Mouse (Mus musculus): ENCODE results near the gene Anln. TPM values are rescaled to one million over a fixed set of nuclear protein-coding genes. Genes with fewer than 3 reads are reported as not detected.

Anln gene
- polyA plus RNA-seq, 1 experiment from 2014 or later, result 54.4 TPM

- H3K36me3 ChIP-seq (ENCODE audit: control insufficient read depth, insufficient read depth, low read length), result no peaks in the 10 kb centered on the region
- 70% methylated on average over 10 of the region's 10 CpGs for WGBS
- H3K9ac ChIP-seq (ENCODE audit: low read length), result no peak overlapping the region
- ATAC-seq (ENCODE audit: insufficient number of reproducible peaks, low FRiP score, low TSS enrichment, low read depth) (no peak), DNase-seq (ENCODE audit: low spot score) (no peak)
- H3K4me2 ChIP-seq (ENCODE audit: low read depth, severe bottlenecking), result no peak overlapping the region
- H3K4me1 ChIP-seq (ENCODE audit: control insufficient read depth, insufficient read depth, low read length), result no peaks in the 10 kb centered on the region
- no peaks in the 10 kb centered on the region for H3K27me3 ChIP-seq (ENCODE audit: control insufficient read depth, insufficient read depth, low read length)
- H3K9me3 ChIP-seq (ENCODE audit: control insufficient read depth, low read length), result no peaks in the 10 kb centered on the region
- no peak overlapping the region for H3K27ac ChIP-seq (replicated peaks; ENCODE audit: low read depth, low read length)
- H3K4me3 ChIP-seq (ENCODE audit: low read depth, low read length), result no peak overlapping the region
Observed at GRCm38 (mm10) chr9:22424196-22424595, 35.2 kb upstream of the Anln start.

GRCm38 (mm10) chr9:22423507-22423906 is 34.5 kb upstream of the Anln start:
- DNase-seq (ENCODE audit: low spot score) (no peak), ATAC-seq (ENCODE audit: insufficient number of reproducible peaks, low FRiP score, low TSS enrichment, low read depth) (no peak)
- Histone ChIP-seq H3K36me3 (ENCODE audit: control insufficient read depth, insufficient read depth, low read length) (no peaks in the 10 kb centered on the region), H3K4me3 (ENCODE audit: low read depth, low read length) (no peak overlapping the region), H3K4me2 (ENCODE audit: low read depth, severe bottlenecking) (no peak overlapping the region), H3K27me3 (ENCODE audit: control insufficient read depth, insufficient read depth, low read length) (no peaks in the 10 kb centered on the region), H3K9ac (ENCODE audit: low read length) (no peak overlapping the region), H3K27ac (replicated peaks; ENCODE audit: low read depth, low read length) (no peak overlapping the region), H3K4me1 (ENCODE audit: control insufficient read depth, insufficient read depth, low read length) (no peaks in the 10 kb centered on the region), H3K9me3 (ENCODE audit: control insufficient read depth, low read length) (no peaks in the 10 kb centered on the region)
- WGBS, result 81% methylated on average over 1 of the region's 1 CpGs

- 55% methylated on average over 1 of the region's 1 CpGs for WGBS
- H3K36me3 ChIP-seq (ENCODE audit: control insufficient read depth, insufficient read depth, low read length), result no peaks in the 10 kb centered on the region
- H3K4me3 ChIP-seq (ENCODE audit: low read depth, low read length), result no peak overlapping the region
- no peak overlapping the region for H3K9ac ChIP-seq (ENCODE audit: low read length)
- no peaks in the 10 kb centered on the region for H3K9me3 ChIP-seq (ENCODE audit: control insufficient read depth, low read length)
- ATAC-seq (ENCODE audit: insufficient number of reproducible peaks, low FRiP score, low TSS enrichment, low read depth) (no peak), DNase-seq (ENCODE audit: low spot score) (no peak)
- no peaks in the 10 kb centered on the region for H3K27me3 ChIP-seq (ENCODE audit: control insufficient read depth, insufficient read depth, low read length)
- H3K4me2 ChIP-seq (ENCODE audit: low read depth, severe bottlenecking), result no peak overlapping the region
- no peak overlapping the region for H3K27ac ChIP-seq (replicated peaks; ENCODE audit: low read depth, low read length)
- H3K4me1 ChIP-seq (ENCODE audit: control insufficient read depth, insufficient read depth, low read length), result no peaks in the 10 kb centered on the region
Observed at GRCm38 (mm10) chr9:22422559-22422958, 33.6 kb upstream of the Anln start.

GRCm38 (mm10) chr9:22420491-22420890 is 31.5 kb upstream of the Anln start:
- no peak overlapping the region for H3K4me2 ChIP-seq (ENCODE audit: low read depth, severe bottlenecking)
- no peak overlapping the region for H3K9ac ChIP-seq (ENCODE audit: low read length)
- H3K4me1 ChIP-seq (ENCODE audit: control insufficient read depth, insufficient read depth, low read length), result no peaks in the 10 kb centered on the region
- ATAC-seq (ENCODE audit: insufficient number of reproducible peaks, low FRiP score, low TSS enrichment, low read depth) (no peak), DNase-seq (ENCODE audit: low spot score) (no peak)
- H3K27ac ChIP-seq (replicated peaks; ENCODE audit: low read depth, low read length), result no peak overlapping the region
- WGBS, result 49% methylated on average over 7 of the region's 7 CpGs
- H3K27me3 ChIP-seq (ENCODE audit: control insufficient read depth, insufficient read depth, low read length), result no peaks in the 10 kb centered on the region
- H3K9me3 ChIP-seq (ENCODE audit: control insufficient read depth, low read length), result no peaks in the 10 kb centered on the region
- H3K4me3 ChIP-seq (ENCODE audit: low read depth, low read length), result no peak overlapping the region
- no peaks in the 10 kb centered on the region for H3K36me3 ChIP-seq (ENCODE audit: control insufficient read depth, insufficient read depth, low read length)

- ATAC-seq (ENCODE audit: insufficient number of reproducible peaks, low FRiP score, low TSS enrichment, low read depth), result no peak
- Histone ChIP-seq H3K27ac (replicated peaks; ENCODE audit: low read depth, low read length) (no peak overlapping the region), H3K36me3 (ENCODE audit: control insufficient read depth, insufficient read depth, low read length) (no peaks in the 10 kb centered on the region), H3K27me3 (ENCODE audit: control insufficient read depth, insufficient read depth, low read length) (no peaks in the 10 kb centered on the region), H3K4me2 (ENCODE audit: low read depth, severe bottlenecking) (no peak overlapping the region), H3K9ac (ENCODE audit: low read length) (no peak overlapping the region), H3K4me1 (ENCODE audit: control insufficient read depth, insufficient read depth, low read length) (no peaks in the 10 kb centered on the region), H3K9me3 (ENCODE audit: control insufficient read depth, low read length) (no peaks in the 10 kb centered on the region), H3K4me3 (ENCODE audit: low read depth, low read length) (no peak overlapping the region)
- DNase-seq (ENCODE audit: low spot score), result no peak
- WGBS, result 80% methylated on average over 3 of the region's 3 CpGs
Observed at GRCm38 (mm10) chr9:22419877-22420276, 30.9 kb upstream of the Anln start.

GRCm38 (mm10) chr9:22417547-22417946 is 28.6 kb upstream of the Anln start:
- ATAC-seq (ENCODE audit: insufficient number of reproducible peaks, low FRiP score, low TSS enrichment, low read depth), result no peak
- no peaks in the 10 kb centered on the region for H3K9me3 ChIP-seq (ENCODE audit: control insufficient read depth, low read length)
- WGBS, result 56% methylated on average over 6 of the region's 6 CpGs

GRCm38 (mm10) chr9:22416187-22416586 is 27.2 kb upstream of the Anln start:
- H3K4me2 ChIP-seq (ENCODE audit: low read depth, severe bottlenecking), result no peak overlapping the region
- no peak overlapping the region for H3K4me3 ChIP-seq (ENCODE audit: low read depth, low read length)
- WGBS, result 79% methylated on average over 3 of the region's 3 CpGs
- DNase-seq (ENCODE audit: low spot score), result no peak
- H3K27me3 ChIP-seq (ENCODE audit: control insufficient read depth, insufficient read depth, low read length), result no peaks in the 10 kb centered on the region
- no peaks in the 10 kb centered on the region for H3K9me3 ChIP-seq (ENCODE audit: control insufficient read depth, low read length)
- H3K4me1 ChIP-seq (ENCODE audit: control insufficient read depth, insufficient read depth, low read length), result no peaks in the 10 kb centered on the region
- no peak overlapping the region for H3K9ac ChIP-seq (ENCODE audit: low read length)
- no peak for ATAC-seq (ENCODE audit: insufficient number of reproducible peaks, low FRiP score, low TSS enrichment, low read depth)
- no peak overlapping the region for H3K27ac ChIP-seq (replicated peaks; ENCODE audit: low read depth, low read length)
- no peaks in the 10 kb centered on the region for H3K36me3 ChIP-seq (ENCODE audit: control insufficient read depth, insufficient read depth, low read length)

More at GRCm38 (mm10) chr9:22417547-22417946, 28.6 kb upstream of the Anln start:
- H3K27ac ChIP-seq (replicated peaks; ENCODE audit: low read depth, low read length), result no peak overlapping the region
- no peaks in the 10 kb centered on the region for H3K27me3 ChIP-seq (ENCODE audit: control insufficient read depth, insufficient read depth, low read length)
- no peak overlapping the region for H3K4me3 ChIP-seq (ENCODE audit: low read depth, low read length)
- H3K4me2 ChIP-seq (ENCODE audit: low read depth, severe bottlenecking), result no peak overlapping the region
- DNase-seq (ENCODE audit: low spot score), result no peak
- H3K4me1 ChIP-seq (ENCODE audit: control insufficient read depth, insufficient read depth, low read length), result no peaks in the 10 kb centered on the region
- no peak overlapping the region for H3K9ac ChIP-seq (ENCODE audit: low read length)
- no peaks in the 10 kb centered on the region for H3K36me3 ChIP-seq (ENCODE audit: control insufficient read depth, insufficient read depth, low read length)

- Histone ChIP-seq H3K4me1 (ENCODE audit: control insufficient read depth, insufficient read depth, low read length) (no peaks in the 10 kb centered on the region), H3K27ac (replicated peaks; ENCODE audit: low read depth, low read length) (no peak within 1 kb of the TSS), H3K4me2 (ENCODE audit: low read depth, severe bottlenecking) (peak within 1 kb of the TSS; percentile 81), H3K4me3 (ENCODE audit: low read depth, low read length) (peak within 1 kb of the TSS; percentile 45), H3K36me3 (ENCODE audit: control insufficient read depth, insufficient read depth, low read length) (no peaks in the 10 kb centered on the region), H3K27me3 (ENCODE audit: control insufficient read depth, insufficient read depth, low read length) (no peaks in the 10 kb centered on the region), H3K9me3 (ENCODE audit: control insufficient read depth, low read length) (no peaks in the 10 kb centered on the region), H3K9ac (ENCODE audit: low read length) (peak within 1 kb of the TSS; percentile 58)
- DNase-seq (ENCODE audit: low spot score) (peak; percentile 98), ATAC-seq (ENCODE audit: insufficient number of reproducible peaks, low FRiP score, low TSS enrichment, low read depth) (peak; percentile 97)
- WGBS, result 1% methylated on average over 43 of the region's 43 CpGs
Observed at GRCm38 (mm10) chr9:22411002-22411857, 22.2 kb upstream of the Anln start, which contains the start of gene 9530077C05Rik. 9530077C05Rik (plus strand) TSS chr9:22411513.
